14 mouse cellular contexts compared by ENCODE assay signal in genomic region chr12:108503064-108503463, GRCm38 (mm10). TPM values are rescaled to one million over a fixed set of nuclear protein-coding genes. Genes with fewer than 3 reads are reported as not detected.
DNase-seq lines count a peak whose midpoint lies in the region; ATAC-seq and TF ChIP-seq lines count a peak whose summit lies in the region.
"Had no signal": no experiment of that assay in that cellular context is flagged by ENCODE, and none has a peak within 500 bp of the region (broad histone marks: within the 10 kb centered on the region; RNA-seq: fewer than 3 reads in every experiment).

No protein-coding gene starts in this region.

- no peaks in the 10 kb centered on the region for H3K36me3 ChIP-seq in heart, embryonic 11.5 days (ENCODE audit: control insufficient read depth, insufficient read depth, low read length)
- no peaks in the 10 kb centered on the region for H3K36me3 ChIP-seq in heart, adult 2 months (ENCODE audit: control insufficient read depth, insufficient read depth, low read length)
- no peaks in the 10 kb centered on the region for H3K36me3 ChIP-seq in kidney, embryonic 14.5 days (ENCODE audit: control insufficient read depth, insufficient read depth, low read length)
- no peaks in the 10 kb centered on the region; the same call in 1 of the 2 replicates for H3K36me3 ChIP-seq in midbrain, embryonic 14.5 days (ENCODE audit: control insufficient read depth, insufficient read depth, low read length)
- no peaks in the 10 kb centered on the region; the same call in 1 of the 2 replicates for H3K36me3 ChIP-seq in midbrain, embryonic 11.5 days (ENCODE audit: control insufficient read depth, insufficient read depth, low read length)
- no peaks in the 10 kb centered on the region for H3K36me3 ChIP-seq in liver, postnatal 0 days (replicated peaks; ENCODE audit: insufficient read depth, low read length)

- no peak overlapping the region for H3K9ac ChIP-seq in heart, embryonic 11.5 days (ENCODE audit: low read depth, low read length)
- no peak overlapping the region for H3K9ac ChIP-seq in heart, adult 2 months (ENCODE audit: low read depth, low read length)
- no peak overlapping the region for H3K9ac ChIP-seq in kidney, embryonic 14.5 days (ENCODE audit: low read depth, low read length)
- no peak overlapping the region for H3K9ac ChIP-seq in midbrain, embryonic 14.5 days (replicated peaks; ENCODE audit: low read length)
- no peak overlapping the region for H3K9ac ChIP-seq in midbrain, embryonic 11.5 days (ENCODE audit: low read length)
- H3K9ac ChIP-seq in liver, postnatal 0 days (replicated peaks) = no peak overlapping the region
- H3K9ac ChIP-seq: lung, embryonic 15.5 days had no signal

- WGBS in heart, embryonic 11.5 days (ENCODE audit: insufficient replicate concordance) = 29% methylated on average over 10 of the region's 10 CpGs
- WGBS in heart, adult 2 months = 63% methylated on average over 10 of the region's 10 CpGs
- 44% methylated on average over 10 of the region's 10 CpGs for WGBS in kidney, embryonic 14.5 days
- WGBS in midbrain, embryonic 14.5 days = 37% methylated on average over 10 of the region's 10 CpGs
- 56% methylated on average over 10 of the region's 10 CpGs for WGBS in midbrain, embryonic 11.5 days
- 41% methylated on average over 10 of the region's 10 CpGs for WGBS in liver, postnatal 0 days (ENCODE audit: insufficient replicate concordance)

- H3K4me2 ChIP-seq in heart, embryonic 11.5 days = peak overlapping the region; percentile 61
- 0 out of 2 replicates have a peak overlapping the region, but pooled peaks have one; percentile 8 for H3K4me2 ChIP-seq in kidney, embryonic 14.5 days (replicated peaks; ENCODE audit: low read depth, low read length)
- H3K4me2 ChIP-seq in midbrain, embryonic 14.5 days (ENCODE audit: low read length) = peak overlapping the region; percentile 32
- no peak overlapping the region for H3K4me2 ChIP-seq in midbrain, embryonic 11.5 days
- H3K4me2 ChIP-seq in liver, postnatal 0 days (ENCODE audit: low read depth, low read length) = peak overlapping the region; percentile 41; the same call in 1 of the 2 replicates

- no peak for ATAC-seq in heart, embryonic 11.5 days (replicated peaks; ENCODE audit: insufficient number of reproducible peaks, low FRiP score, low TSS enrichment)
- ATAC-seq in kidney, embryonic 14.5 days (ENCODE audit: low FRiP score, low TSS enrichment) = peak; percentile 66
- ATAC-seq in midbrain, embryonic 14.5 days (ENCODE audit: low FRiP score, low TSS enrichment) = no peak
- ATAC-seq in midbrain, embryonic 11.5 days (ENCODE audit: low FRiP score) = no peak
- no peak for ATAC-seq in liver, postnatal 0 days

- no peak for TF ChIP-seq POLR2A in heart, adult 2 months (IDR thresholded peaks at IDR 0.05; ENCODE audit: insufficient read depth, low read depth, low read length)

- H3K9me3 ChIP-seq in heart, embryonic 11.5 days (replicated peaks; ENCODE audit: control insufficient read depth, low read length) = no peaks in the 10 kb centered on the region
- H3K9me3 ChIP-seq in kidney, embryonic 14.5 days (ENCODE audit: control insufficient read depth, low read length) = no peaks in the 10 kb centered on the region
- H3K9me3 ChIP-seq in midbrain, embryonic 14.5 days (ENCODE audit: control insufficient read depth, low read length) = no peaks in the 10 kb centered on the region
- no peaks in the 10 kb centered on the region for H3K9me3 ChIP-seq in midbrain, embryonic 11.5 days (ENCODE audit: control insufficient read depth, low read length)
- no peaks in the 10 kb centered on the region for H3K9me3 ChIP-seq in liver, postnatal 0 days (ENCODE audit: low read length)
- H3K9me3 ChIP-seq: lung, embryonic 15.5 days had no signal

- TF ChIP-seq EP300 in heart, adult 2 months (IDR thresholded peaks at IDR 0.05; ENCODE audit: insufficient read depth, low read depth, low read length) = no peak
- no peak for TF ChIP-seq EP300 in liver, postnatal 0 days (IDR thresholded peaks at IDR 0.05; ENCODE audit: low read depth)

- TF ChIP-seq CTCF in heart, adult 2 months (IDR thresholded peaks at IDR 0.05) = no peak
- TF ChIP-seq CTCF in liver, postnatal 0 days (IDR thresholded peaks at IDR 0.05; ENCODE audit: low read depth) = no peak

- intact Hi-C loops in heart, adult 2 months (cut with DNase I) = no loop called here

- H3K79me2 ChIP-seq in heart, adult 2 months (replicated peaks; ENCODE audit: control insufficient read depth, insufficient read depth, low read length) = no peaks in the 10 kb centered on the region

- no peaks in the 10 kb centered on the region for H3K27me3 ChIP-seq in heart, embryonic 11.5 days (ENCODE audit: control insufficient read depth, insufficient read depth, low read length)
- no peaks in the 10 kb centered on the region for H3K27me3 ChIP-seq in heart, adult 2 months (ENCODE audit: control insufficient read depth, insufficient read depth, low read length)
- H3K27me3 ChIP-seq in kidney, embryonic 14.5 days (ENCODE audit: control insufficient read depth, insufficient read depth, low read length) = no peaks in the 10 kb centered on the region
- no peaks in the 10 kb centered on the region for H3K27me3 ChIP-seq in midbrain, embryonic 14.5 days (ENCODE audit: control insufficient read depth, insufficient read depth, low read length)
- H3K27me3 ChIP-seq in midbrain, embryonic 11.5 days (ENCODE audit: control insufficient read depth, insufficient read depth, low read length) = no peaks in the 10 kb centered on the region
- H3K27me3 ChIP-seq in liver, postnatal 0 days (ENCODE audit: insufficient read depth, low read length) = no peaks in the 10 kb centered on the region
- H3K27me3 ChIP-seq: lung, embryonic 15.5 days had no signal

- peaks cover 10% of the 10 kb centered on the region for H3K4me1 ChIP-seq in heart, embryonic 11.5 days (ENCODE audit: control insufficient read depth, insufficient read depth, low read length)
- H3K4me1 ChIP-seq in heart, adult 2 months (ENCODE audit: control insufficient read depth, insufficient read depth, low read length) = no peaks in the 10 kb centered on the region; the same call in 1 of the 2 replicates
- peaks cover 7% of the 10 kb centered on the region; the same call in 1 of the 2 replicates for H3K4me1 ChIP-seq in kidney, embryonic 14.5 days (ENCODE audit: control insufficient read depth, insufficient read depth, low read length)
- H3K4me1 ChIP-seq in midbrain, embryonic 14.5 days (ENCODE audit: control insufficient read depth, insufficient read depth, low read length) = 0 out of 2 replicates have a peak, but pooled peaks cover 5% of the 10 kb centered on the region
- H3K4me1 ChIP-seq in midbrain, embryonic 11.5 days (ENCODE audit: control insufficient read depth, insufficient read depth, low read length) = peaks cover 2% of the 10 kb centered on the region; the same call in 1 of the 2 replicates
- no peaks in the 10 kb centered on the region for H3K4me1 ChIP-seq in liver, postnatal 0 days (ENCODE audit: insufficient read depth)
- H3K4me1 ChIP-seq: lung, embryonic 15.5 days had no signal

- peak overlapping the region; percentile 26 for H3K4me3 ChIP-seq in heart, embryonic 11.5 days (ENCODE audit: low read depth, low read length)
- H3K4me3 ChIP-seq in heart, adult 2 months = no peak overlapping the region
- no peak overlapping the region for H3K4me3 ChIP-seq in kidney, embryonic 14.5 days (ENCODE audit: low read length)
- H3K4me3 ChIP-seq in midbrain, embryonic 14.5 days (replicated peaks; ENCODE audit: low read depth, low read length) = no peak overlapping the region
- no peak overlapping the region for H3K4me3 ChIP-seq in midbrain, embryonic 11.5 days (ENCODE audit: low read depth, low read length)
- no peak overlapping the region for H3K4me3 ChIP-seq in liver, postnatal 0 days (ENCODE audit: low read depth, low read length)
- H3K4me3 ChIP-seq: erythroblast, embryonic 14.5 days; left cerebral cortex, adult 2 months; lung, embryonic 15.5 days; myocyte had no signal

- no peak for DNase-seq in heart, adult 2 months
- DNase-seq in kidney, adult 18-20 months = no peak
- peak; percentile 42 for DNase-seq in midbrain, embryonic 14.5 days
- no peak for DNase-seq in midbrain, embryonic 11.5 days (ENCODE audit: low spot score, missing footprints)
- DNase-seq in liver, postnatal 0 days = no peak
- no peak for DNase-seq in right cerebral cortex, postnatal 36 days (ENCODE audit: low spot score in 2 of 2)
- DNase-seq: cerebellum, postnatal 14 days; right cerebral cortex, postnatal 14 days had no signal

- H3K27ac ChIP-seq in heart, embryonic 11.5 days (ENCODE audit: low read depth, low read length) = no peak overlapping the region
- no peak overlapping the region for H3K27ac ChIP-seq in heart, adult 2 months
- H3K27ac ChIP-seq in kidney, embryonic 14.5 days (ENCODE audit: low read depth, low read length) = no peak overlapping the region
- H3K27ac ChIP-seq in midbrain, embryonic 14.5 days (replicated peaks; ENCODE audit: low read depth, low read length) = 0 out of 2 replicates have a peak overlapping the region, but pooled peaks have one; percentile 55
- H3K27ac ChIP-seq in midbrain, embryonic 11.5 days (ENCODE audit: low read depth, low read length) = no peak overlapping the region
- no peak overlapping the region for H3K27ac ChIP-seq in liver, postnatal 0 days (ENCODE audit: low read depth)
- H3K27ac ChIP-seq: left cerebral cortex, adult 2 months; lung, embryonic 15.5 days had no signal

RNA-seq across cellular contexts. Expression of gene Evl, which starts 51.5 kb away (rescaled TPM):
- 49.9 and 51.0 TPM in 2 replicates for polyA plus RNA-seq in heart, embryonic 11.5 days (2014; fragmentation: Nextera tagmentation; extraction: Ambion mirVana)
- 10 to 100 TPM; 36.4 to 40.6 TPM for total RNA-seq in heart, adult 2 months (2021)
- 34.8 and 44.0 TPM in 2 replicates for polyA plus RNA-seq in heart, adult 2 months (2012; rRNA removed)
- polyA plus RNA-seq in kidney, embryonic 14.5 days (2014; fragmentation: Nextera tagmentation; extraction: Ambion mirVana) = 73.7 and 91.5 TPM in 2 replicates
- polyA plus RNA-seq in midbrain, embryonic 14.5 days (2014; fragmentation: Nextera tagmentation; extraction: Ambion mirVana) = 280 and 314 TPM in 2 replicates
- 102 and 119 TPM in 2 replicates for polyA plus RNA-seq in midbrain, embryonic 11.5 days (2014; fragmentation: Nextera tagmentation; extraction: Ambion mirVana)
- 14.3 and 16.5 TPM in 2 replicates for polyA plus RNA-seq in liver, postnatal 0 days (2015; fragmentation: Nextera tagmentation; extraction: Ambion mirVana)
